Mouse (Mus musculus): ENCODE measurements around the gene Defb19. TPM values are rescaled to one million over a fixed set of nuclear protein-coding genes. Genes with fewer than 3 reads are reported as not detected.

Defb19 gene
- polyA plus RNA-seq, 1 experiment from 2014 or later = not detected

- ATAC-seq (ENCODE audit: low FRiP score, low TSS enrichment) = no peak
- no peak overlapping the region for H3K27ac ChIP-seq (replicated peaks)
- H3K4me3 ChIP-seq (ENCODE audit: low read depth, low read length) = no peak overlapping the region
- H3K36me3 ChIP-seq (ENCODE audit: control insufficient read depth, insufficient read depth, low read length) = no peaks in the 10 kb centered on the region
- H3K4me2 ChIP-seq (replicated peaks; ENCODE audit: low read depth) = no peak overlapping the region
- H3K9ac ChIP-seq (ENCODE audit: low read length) = no peak overlapping the region
- no peak for DNase-seq (ENCODE audit: low spot score)
- no peaks in the 10 kb centered on the region for H3K4me1 ChIP-seq (replicated peaks; ENCODE audit: control insufficient read depth, insufficient read depth)
- TF ChIP-seq CTCF (IDR thresholded peaks at IDR 0.05; ENCODE audit: low read depth) (no peak), EP300 (optimal IDR thresholded peaks at IDR 0.05) (no peak)
- WGBS = 68% methylated on average over 6 of the region's 6 CpGs
- H3K9me3 ChIP-seq (ENCODE audit: control insufficient read depth, low read length) = no peaks in the 10 kb centered on the region
- no peaks in the 10 kb centered on the region for H3K27me3 ChIP-seq (ENCODE audit: control insufficient read depth, insufficient read depth, low read length)
Measured at GRCm38 (mm10) chr2:152600076-152600475, 20.0 kb upstream of the Defb19 start.

DNA sequence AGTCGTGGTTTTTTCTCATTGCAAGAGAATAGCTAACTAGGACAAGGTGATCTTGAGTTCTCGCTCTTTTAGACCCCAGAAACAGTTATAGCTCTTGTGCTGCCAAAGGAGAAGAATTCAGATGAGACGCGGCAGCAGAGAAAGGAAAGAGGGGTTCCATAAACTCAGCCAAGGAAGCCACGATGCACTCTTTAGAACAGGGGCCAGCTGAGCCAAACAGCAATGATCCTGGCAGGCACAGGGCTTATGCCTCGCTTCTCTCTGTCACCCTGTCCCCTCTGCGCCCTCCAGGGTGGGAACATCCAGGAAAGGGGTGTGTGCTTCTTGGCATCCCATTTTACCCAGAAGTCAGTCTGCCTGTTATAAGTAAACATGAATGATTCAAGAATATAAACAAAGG is 19.2 kb upstream of the Defb19 start, which contains the start of gene Defb45:
Gene Defb45, minus strand, starts transcription at position 101 of the 400 bp plus-strand sequence.
- no peak for DNase-seq (ENCODE audit: low spot score)
- Histone ChIP-seq H3K27me3 (ENCODE audit: control insufficient read depth, insufficient read depth, low read length) (no peaks in the 10 kb centered on the region), H3K36me3 (ENCODE audit: control insufficient read depth, insufficient read depth, low read length) (no peaks in the 10 kb centered on the region), H3K4me1 (replicated peaks; ENCODE audit: control insufficient read depth, insufficient read depth) (no peaks in the 10 kb centered on the region), H3K4me3 (ENCODE audit: low read depth, low read length) (no peak within 1 kb of the TSS), H3K9ac (ENCODE audit: low read length) (no peak within 1 kb of the TSS), H3K4me2 (replicated peaks; ENCODE audit: low read depth) (no peak within 1 kb of the TSS), H3K9me3 (ENCODE audit: control insufficient read depth, low read length) (no peaks in the 10 kb centered on the region), H3K27ac (replicated peaks) (no peak within 1 kb of the TSS)
- TF ChIP-seq EP300 (optimal IDR thresholded peaks at IDR 0.05) (no peak), CTCF (IDR thresholded peaks at IDR 0.05; ENCODE audit: low read depth) (no peak)
- 50% methylated on average over 7 of the region's 7 CpGs for WGBS
- ATAC-seq (ENCODE audit: low FRiP score, low TSS enrichment) = 0 out of 2 replicates have a peak, but pooled peaks have one; percentile 51

GRCm38 (mm10) chr2:152589021-152589420 is 8.9 kb upstream of the Defb19 start:
- WGBS = 32% methylated on average over 6 of the region's 6 CpGs
- H3K27me3 ChIP-seq (ENCODE audit: control insufficient read depth, insufficient read depth, low read length) = no peaks in the 10 kb centered on the region
- ATAC-seq (ENCODE audit: low FRiP score, low TSS enrichment) = no peak

GRCm38 (mm10) chr2:152588450-152588849 is 8.3 kb upstream of the Defb19 start:
- no peak overlapping the region for H3K4me3 ChIP-seq (ENCODE audit: low read depth, low read length)
- no peaks in the 10 kb centered on the region for H3K9me3 ChIP-seq (ENCODE audit: control insufficient read depth, low read length)
- no peaks in the 10 kb centered on the region for H3K4me1 ChIP-seq (replicated peaks; ENCODE audit: control insufficient read depth, insufficient read depth)
- ATAC-seq (ENCODE audit: low FRiP score, low TSS enrichment) (no peak), DNase-seq (ENCODE audit: low spot score) (no peak)
- WGBS = 16% methylated on average over 2 of the region's 2 CpGs
- H3K36me3 ChIP-seq (ENCODE audit: control insufficient read depth, insufficient read depth, low read length) = no peaks in the 10 kb centered on the region
- TF ChIP-seq EP300 (optimal IDR thresholded peaks at IDR 0.05) (no peak), CTCF (IDR thresholded peaks at IDR 0.05; ENCODE audit: low read depth) (no peak)
- H3K27me3 ChIP-seq (ENCODE audit: control insufficient read depth, insufficient read depth, low read length) = no peaks in the 10 kb centered on the region
- H3K4me2 ChIP-seq (replicated peaks; ENCODE audit: low read depth) = no peak overlapping the region
- H3K9ac ChIP-seq (ENCODE audit: low read length) = no peak overlapping the region
- H3K27ac ChIP-seq (replicated peaks) = no peak overlapping the region

More at GRCm38 (mm10) chr2:152589021-152589420, 8.9 kb upstream of the Defb19 start:
- Histone ChIP-seq H3K4me2 (replicated peaks; ENCODE audit: low read depth) (no peak overlapping the region), H3K27ac (replicated peaks) (no peak overlapping the region), H3K36me3 (ENCODE audit: control insufficient read depth, insufficient read depth, low read length) (no peaks in the 10 kb centered on the region), H3K4me3 (ENCODE audit: low read depth, low read length) (no peak overlapping the region), H3K4me1 (replicated peaks; ENCODE audit: control insufficient read depth, insufficient read depth) (no peaks in the 10 kb centered on the region), H3K9ac (ENCODE audit: low read length) (no peak overlapping the region), H3K9me3 (ENCODE audit: control insufficient read depth, low read length) (no peaks in the 10 kb centered on the region)
- no peak for TF ChIP-seq CTCF (IDR thresholded peaks at IDR 0.05; ENCODE audit: low read depth)
- TF ChIP-seq EP300 (optimal IDR thresholded peaks at IDR 0.05) = no peak
- DNase-seq (ENCODE audit: low spot score) = no peak

- no peak overlapping the region for H3K9ac ChIP-seq (ENCODE audit: low read length)
- no peak overlapping the region for H3K4me3 ChIP-seq (ENCODE audit: low read depth, low read length)
- DNase-seq (ENCODE audit: low spot score) (no peak), ATAC-seq (ENCODE audit: low FRiP score, low TSS enrichment) (0 out of 2 replicates have a peak, but pooled peaks have one; percentile 32)
- H3K9me3 ChIP-seq (ENCODE audit: control insufficient read depth, low read length) = no peaks in the 10 kb centered on the region
- TF ChIP-seq CTCF (IDR thresholded peaks at IDR 0.05; ENCODE audit: low read depth) (peak; percentile 61), EP300 (optimal IDR thresholded peaks at IDR 0.05) (no peak)
- no peaks in the 10 kb centered on the region for H3K4me1 ChIP-seq (replicated peaks; ENCODE audit: control insufficient read depth, insufficient read depth)
- no peaks in the 10 kb centered on the region for H3K36me3 ChIP-seq (ENCODE audit: control insufficient read depth, insufficient read depth, low read length)
- 81% methylated on average over 4 of the region's 4 CpGs for WGBS
- no peak overlapping the region for H3K27ac ChIP-seq (replicated peaks)
- H3K27me3 ChIP-seq (ENCODE audit: control insufficient read depth, insufficient read depth, low read length) = no peaks in the 10 kb centered on the region
- no peak overlapping the region for H3K4me2 ChIP-seq (replicated peaks; ENCODE audit: low read depth)
Measured at GRCm38 (mm10) chr2:152586926-152587560, 6.9 kb upstream of the Defb19 start.

DNA sequence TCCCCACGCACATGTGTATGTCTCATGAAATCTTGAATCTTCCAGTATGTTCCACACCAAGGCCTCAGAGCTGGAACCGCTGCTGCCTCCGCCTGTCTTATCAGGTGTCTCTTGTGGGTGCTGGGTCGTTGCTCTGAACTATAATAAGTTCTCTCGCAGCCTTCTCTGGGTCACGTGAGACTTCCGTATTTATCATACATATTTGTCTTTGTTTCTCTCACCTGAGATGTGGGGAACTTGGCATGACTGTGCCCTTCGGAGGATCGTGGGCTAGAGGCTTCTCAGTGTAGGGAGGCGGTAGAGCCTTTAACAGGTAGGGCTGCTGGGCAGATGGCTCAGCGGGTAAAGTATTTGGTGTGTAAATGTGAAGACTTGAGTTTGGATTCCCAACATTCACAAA is 500 bp upstream of the Defb19 start:
- Histone ChIP-seq H3K9me3 (ENCODE audit: control insufficient read depth, low read length) (no peaks in the 10 kb centered on the region), H3K4me1 (replicated peaks; ENCODE audit: control insufficient read depth, insufficient read depth) (no peaks in the 10 kb centered on the region), H3K27me3 (ENCODE audit: control insufficient read depth, insufficient read depth, low read length) (no peaks in the 10 kb centered on the region), H3K27ac (replicated peaks) (no peak overlapping the region), H3K4me2 (replicated peaks; ENCODE audit: low read depth) (no peak overlapping the region), H3K4me3 (ENCODE audit: low read depth, low read length) (no peak overlapping the region), H3K36me3 (ENCODE audit: control insufficient read depth, insufficient read depth, low read length) (no peaks in the 10 kb centered on the region), H3K9ac (ENCODE audit: low read length) (no peak overlapping the region)
- no peak for TF ChIP-seq EP300 (optimal IDR thresholded peaks at IDR 0.05)
- TF ChIP-seq CTCF (IDR thresholded peaks at IDR 0.05; ENCODE audit: low read depth) = no peak
- DNase-seq (ENCODE audit: low spot score) = no peak
- ATAC-seq (ENCODE audit: low FRiP score, low TSS enrichment) = no peak
- WGBS = 77% methylated on average over 11 of the region's 11 CpGs

Data from stomach, postnatal 0 days (tissue).